Mouse (Mus musculus) heart, embryonic 11.5 days (tissue): Measurements from ENCODE around the gene Kri1. TPM values are rescaled to one million over a fixed set of nuclear protein-coding genes. Genes with fewer than 3 reads are reported as not detected.
"Not testable (repeated sequence)": the region's sequence is repeated elsewhere in the genome, so short reads cannot be mapped to it uniquely, and the experiment has no call there.

Experiments used
- ATAC-seq: fragments of 200-750 bp; cut with Nextera tagmentation; replicated peaks from 2 replicates; pipeline ENCODE4 v1.8.0; 2017; ENCODE audit warnings: moderate library complexity; ENCODE audit not compliant: insufficient number of reproducible peaks, low FRiP score, low TSS enrichment
- H3K27ac ChIP-seq: fragments of 300-500 bp; sonication (generic); 2 replicates; pipeline ENCODE4 v1.5.1; 2014; ENCODE audit warnings: mild to moderate bottlenecking, low read depth, low read length
- H3K27me3 ChIP-seq: fragments of 300-500 bp; sonication (generic); 2 replicates; pipeline ENCODE4 v1.6.1; 2014; ENCODE audit warnings: mild to moderate bottlenecking, low read length, mixed read lengths; ENCODE audit not compliant: control insufficient read depth, insufficient read depth
- H3K36me3 ChIP-seq: fragments of 300-500 bp; sonication (generic); 2 replicates; pipeline ENCODE4 v1.6.1; 2014; ENCODE audit warnings: mild to moderate bottlenecking, low read length, moderate library complexity, mixed read lengths; ENCODE audit not compliant: control insufficient read depth, insufficient read depth
- H3K4me1 ChIP-seq: fragments of 300-500 bp; sonication (generic); 2 replicates; pipeline ENCODE4 v1.6.1; 2014; ENCODE audit warnings: low read length; ENCODE audit not compliant: control insufficient read depth, insufficient read depth
- H3K4me2 ChIP-seq: fragments of 300-500 bp; sonication (generic); 2 replicates; pipeline ENCODE4 v1.6.1; 2014; ENCODE audit warnings: mild to moderate bottlenecking, moderate library complexity
- H3K4me3 ChIP-seq: fragments of 300-500 bp; sonication (generic); 2 replicates; pipeline ENCODE4 v1.5.1; 2014; ENCODE audit warnings: low read depth, low read length
- H3K9ac ChIP-seq: fragments of 300-500 bp; sonication (generic); 2 replicates; pipeline ENCODE4 v1.6.1; 2014; ENCODE audit warnings: mild to moderate bottlenecking, low read depth, low read length, moderate library complexity
- H3K9me3 ChIP-seq: fragments of 300-500 bp; sonication (generic); replicated peaks from 2 replicates; pipeline ENCODE4 v1.6.1; 2016; ENCODE audit warnings: low read length; ENCODE audit not compliant: control insufficient read depth
- WGBS: fragments of 180-500 bp; shearing (Covaris S2); extraction: QIAGEN DNeasy Blood & Tissue Kit; methylation state at CpG from one replicate; pipeline ENCODE4 v1.1.7; 2014; ENCODE audit not compliant: insufficient replicate concordance; 5-methylcytosine and 5-hydroxymethylcytosine counted together
- polyA plus RNA-seq: library from polyadenylated mRNA; unstranded; fragments of >200 nt; fragmentation: Nextera tagmentation; extraction: Ambion mirVana; gene quantifications from 2 replicates; pipeline ENCODE4 v1.2.1, GENCODE M21; 2014

The Kri1 gene
- polyA plus RNA-seq, 1 experiment from 2014 or later, result 12.3 TPM

- Histone ChIP-seq H3K9ac (no peak overlapping the region), H3K27me3 (no peaks in the 10 kb centered on the region), H3K9me3 (no peaks in the 10 kb centered on the region), H3K27ac (no peak overlapping the region), H3K4me2 (no peak overlapping the region), H3K4me1 (peaks cover 13% of the 10 kb centered on the region), H3K4me3 (no peak overlapping the region), H3K36me3 (peaks cover 27% of the 10 kb centered on the region)
- 84% methylated on average over 5 of the region's 5 CpGs for WGBS
- ATAC-seq, result no peak
Observed at GRCm38 (mm10) chr9:21232867-21233266, 54.9 kb downstream of the Kri1 start.

GRCm38 (mm10) chr9:21231551-21231950, 56.2 kb downstream of the Kri1 start:
- no peaks in the 10 kb centered on the region for H3K27me3 ChIP-seq
- H3K4me3 ChIP-seq, result no peak overlapping the region
- H3K9ac ChIP-seq, result no peak overlapping the region
- WGBS, result 44% methylated on average over 23 of the region's 23 CpGs
- ATAC-seq, result no peak
- no peak overlapping the region for H3K4me2 ChIP-seq
- H3K9me3 ChIP-seq, result no peaks in the 10 kb centered on the region
- H3K36me3 ChIP-seq, result peaks cover 27% of the 10 kb centered on the region
- peaks cover 7% of the 10 kb centered on the region for H3K4me1 ChIP-seq
- H3K27ac ChIP-seq, result no peak overlapping the region

DNA sequence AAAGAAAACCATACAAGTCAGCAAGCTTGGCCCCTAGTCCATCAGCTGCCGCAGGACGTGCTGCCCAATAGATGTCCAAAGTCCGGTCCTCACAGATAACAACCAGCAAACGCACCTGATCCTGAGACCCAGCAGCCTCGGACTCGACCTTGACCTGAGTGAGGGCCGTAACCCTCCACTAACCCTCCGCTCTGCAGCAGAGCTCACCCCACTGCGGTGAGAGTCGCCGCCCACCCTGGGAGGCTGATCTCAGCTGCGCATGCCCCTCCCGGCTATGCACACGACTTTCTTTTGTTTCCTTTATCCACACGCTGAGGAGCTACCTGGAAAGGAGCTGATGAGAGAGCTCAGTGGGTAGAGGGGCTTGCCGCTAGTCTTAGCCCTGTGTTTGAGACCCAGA, 60.4 kb downstream of the Kri1 start:
- peak overlapping the region; percentile 74 for H3K9ac ChIP-seq
- ATAC-seq, result no peak; the same call in 1 of the 2 replicates
- no peak overlapping the region for H3K27ac ChIP-seq

GRCm38 (mm10) chr9:21225415-21225758, 62.4 kb downstream of the Kri1 start:
- peak overlapping the region; percentile 64 for H3K4me2 ChIP-seq
- peaks cover 4% of the 10 kb centered on the region; the same call in 1 of the 2 replicates for H3K36me3 ChIP-seq
- no peak for ATAC-seq
- H3K27me3 ChIP-seq, result no peaks in the 10 kb centered on the region
- WGBS, result 19% methylated on average over 7 of the region's 7 CpGs
- peak overlapping the region; percentile 45 for H3K4me3 ChIP-seq
- peaks cover 18% of the 10 kb centered on the region for H3K4me1 ChIP-seq
- H3K9ac ChIP-seq, result peak overlapping the region; percentile 67
- H3K27ac ChIP-seq, result peak overlapping the region; percentile 35; the same call in 1 of the 2 replicates
- H3K9me3 ChIP-seq, result no peaks in the 10 kb centered on the region; the same call in 1 of the 2 replicates

More for the DNA sequence above, 60.4 kb downstream of the Kri1 start:
- WGBS, result 14% methylated on average over 16 of the region's 16 CpGs
- Histone ChIP-seq H3K4me2 (peak overlapping the region; percentile 72), H3K36me3 (peaks cover 10% of the 10 kb centered on the region; the same call in 1 of the 2 replicates), H3K9me3 (no peaks in the 10 kb centered on the region; the same call in 1 of the 2 replicates), H3K27me3 (no peaks in the 10 kb centered on the region), H3K4me3 (peak overlapping the region; percentile 35), H3K4me1 (peaks cover 12% of the 10 kb centered on the region)

GRCm38 (mm10) chr9:21224576-21225414, 63.0 kb downstream of the Kri1 start:
- H3K27me3 ChIP-seq, result no peaks in the 10 kb centered on the region
- H3K4me3 ChIP-seq, result peak overlapping the region; percentile 45
- H3K9me3 ChIP-seq, result no peaks in the 10 kb centered on the region; the same call in 1 of the 2 replicates
- H3K4me1 ChIP-seq, result peaks cover 18% of the 10 kb centered on the region
- ATAC-seq, result no peak
- peak overlapping the region; percentile 35; the same call in 1 of the 2 replicates for H3K27ac ChIP-seq
- peaks cover 4% of the 10 kb centered on the region; the same call in 1 of the 2 replicates for H3K36me3 ChIP-seq
- 18% methylated on average over 26 of the region's 26 CpGs for WGBS
- peak overlapping the region; percentile 64 for H3K4me2 ChIP-seq
- peak overlapping the region; percentile 67 for H3K9ac ChIP-seq

DNA sequence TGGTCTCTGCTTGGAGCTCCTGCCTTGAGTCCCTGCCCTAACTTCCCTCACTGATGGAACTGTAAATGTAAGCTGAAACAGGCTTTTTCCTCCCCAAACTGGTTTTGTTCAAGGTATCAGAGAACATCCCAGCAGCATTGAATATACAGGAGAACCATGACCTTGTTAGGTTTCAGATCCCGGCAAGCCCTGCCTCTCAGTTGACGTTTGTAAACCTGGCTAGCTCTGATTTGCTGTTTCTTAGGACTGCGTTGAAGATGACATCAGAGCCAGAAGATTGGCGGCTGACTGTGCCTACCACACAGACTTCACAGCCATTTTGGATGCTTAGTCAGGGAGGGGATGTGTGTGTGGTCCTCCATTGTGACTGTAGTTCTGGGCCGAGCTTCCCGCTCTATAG, 63.9 kb downstream of the Kri1 start:
- H3K9ac ChIP-seq, result no peak overlapping the region
- H3K36me3 ChIP-seq, result no peaks in the 10 kb centered on the region
- H3K4me3 ChIP-seq, result no peak overlapping the region
- H3K27me3 ChIP-seq, result no peaks in the 10 kb centered on the region
- no peak overlapping the region for H3K27ac ChIP-seq
- no peak for ATAC-seq
- H3K4me2 ChIP-seq, result no peak overlapping the region
- H3K4me1 ChIP-seq, result peaks cover 18% of the 10 kb centered on the region
- 84% methylated on average over 6 of the region's 6 CpGs for WGBS
- no peaks in the 10 kb centered on the region; the same call in 1 of the 2 replicates for H3K9me3 ChIP-seq

- not testable (repeated sequence) for H3K36me3 ChIP-seq, H3K27me3 ChIP-seq, H3K9me3 ChIP-seq, ATAC-seq, H3K4me3 ChIP-seq, H3K9ac ChIP-seq, H3K27ac ChIP-seq, H3K4me2 ChIP-seq
- 88% methylated on average over 1 of the region's 2 CpGs for WGBS
- H3K4me1 ChIP-seq, result peaks cover 18% of the 10 kb centered on the region
Observed at GRCm38 (mm10) chr9:21223490-21223889, 64.3 kb downstream of the Kri1 start.
